Comparison of ENCODE assay signal across 20 mouse cellular contexts in the genomic region with DNA sequence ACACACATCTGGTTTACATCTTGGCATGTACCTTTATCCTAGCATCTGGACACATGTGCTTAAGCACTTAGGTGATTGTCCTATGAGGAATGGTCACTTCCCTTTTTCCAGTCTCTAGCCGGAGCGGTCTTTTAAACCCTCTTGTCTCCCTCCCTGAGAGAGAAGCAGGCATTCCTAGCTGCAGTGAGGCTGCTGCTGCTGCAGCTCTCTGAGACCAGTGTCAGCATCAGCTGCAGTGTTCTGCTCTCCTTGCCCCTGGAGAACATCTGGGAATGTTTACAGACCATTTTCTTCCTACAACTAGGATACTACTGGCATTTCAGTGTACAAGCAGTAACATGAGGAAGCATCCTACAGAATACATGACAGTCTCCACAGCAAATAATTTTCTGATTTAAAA.
DNase-seq lines count a peak whose midpoint lies in the region; ATAC-seq lines count a peak whose summit lies in the region.
"Had no signal": no experiment of that assay in that cellular context is flagged by ENCODE, and none has a peak within 500 bp of the region (broad histone marks: within the 10 kb centered on the region; RNA-seq: fewer than 3 reads in every experiment).

No protein-coding gene starts in this region.

- no peaks in the 10 kb centered on the region for H3K9me3 ChIP-seq in hindbrain, embryonic 13.5 days
- H3K9me3 ChIP-seq in hindbrain, embryonic 14.5 days (ENCODE audit: control insufficient read depth, low read length) = no peaks in the 10 kb centered on the region
- no peaks in the 10 kb centered on the region for H3K9me3 ChIP-seq in neural tube, embryonic 13.5 days
- H3K9me3 ChIP-seq in limb, embryonic 11.5 days (ENCODE audit: control insufficient read depth, low read length) = no peaks in the 10 kb centered on the region
- H3K9me3 ChIP-seq: heart, embryonic 10.5 days; limb, embryonic 13.5 days had no signal

- no peaks in the 10 kb centered on the region for H3K36me3 ChIP-seq in hindbrain, embryonic 13.5 days
- H3K36me3 ChIP-seq in hindbrain, embryonic 14.5 days (replicated peaks; ENCODE audit: control insufficient read depth, insufficient read depth) = no peaks in the 10 kb centered on the region
- H3K36me3 ChIP-seq in neural tube, embryonic 13.5 days = no peaks in the 10 kb centered on the region
- H3K36me3 ChIP-seq in limb, embryonic 11.5 days (ENCODE audit: control insufficient read depth, insufficient read depth, low read length) = no peaks in the 10 kb centered on the region
- H3K36me3 ChIP-seq: heart, embryonic 10.5 days; limb, embryonic 13.5 days had no signal

- H3K27ac ChIP-seq in hindbrain, embryonic 13.5 days = peak overlapping the region; percentile 64
- H3K27ac ChIP-seq in hindbrain, embryonic 14.5 days = no peak overlapping the region
- H3K27ac ChIP-seq in neural tube, embryonic 13.5 days (replicated peaks) = peak overlapping the region; percentile 56; the same call in 1 of the 2 replicates
- H3K27ac ChIP-seq in limb, embryonic 11.5 days (replicated peaks; ENCODE audit: low read depth, low read length) = no peak overlapping the region
- H3K27ac ChIP-seq: heart, embryonic 10.5 days; limb, embryonic 13.5 days; liver, embryonic 14.5 days had no signal

- peaks cover 10% of the 10 kb centered on the region for H3K4me1 ChIP-seq in hindbrain, embryonic 13.5 days (replicated peaks)
- H3K4me1 ChIP-seq in hindbrain, embryonic 14.5 days (replicated peaks; ENCODE audit: control insufficient read depth, insufficient read depth, low read length) = no peaks in the 10 kb centered on the region; the same call in 1 of the 2 replicates
- peaks cover 9% of the 10 kb centered on the region for H3K4me1 ChIP-seq in neural tube, embryonic 13.5 days (replicated peaks)
- H3K4me1 ChIP-seq in limb, embryonic 11.5 days (ENCODE audit: control insufficient read depth, insufficient read depth, low read length) = peaks cover 2% of the 10 kb centered on the region; the same call in 1 of the 2 replicates
- H3K4me1 ChIP-seq: heart, embryonic 10.5 days had no signal

- H3K4me3 ChIP-seq in hindbrain, embryonic 13.5 days = no peak overlapping the region
- no peak overlapping the region for H3K4me3 ChIP-seq in hindbrain, embryonic 14.5 days (replicated peaks; ENCODE audit: low read length)
- no peak overlapping the region for H3K4me3 ChIP-seq in neural tube, embryonic 13.5 days
- no peak overlapping the region for H3K4me3 ChIP-seq in limb, embryonic 11.5 days (ENCODE audit: low read depth, low read length)
- H3K4me3 ChIP-seq: heart, embryonic 10.5 days; limb, embryonic 13.5 days had no signal

- peak overlapping the region; percentile 35; the same call in 1 of the 2 replicates for H3K9ac ChIP-seq in hindbrain, embryonic 13.5 days
- H3K9ac ChIP-seq in hindbrain, embryonic 14.5 days = no peak overlapping the region
- no peak overlapping the region; the same call in 1 of the 2 replicates for H3K9ac ChIP-seq in neural tube, embryonic 13.5 days
- H3K9ac ChIP-seq in limb, embryonic 11.5 days (ENCODE audit: low read length) = no peak overlapping the region
- H3K9ac ChIP-seq: limb, embryonic 13.5 days; liver, embryonic 14.5 days; lung, embryonic 14.5 days had no signal

- ATAC-seq in hindbrain, embryonic 13.5 days (ENCODE audit: low FRiP score) = no peak
- ATAC-seq in hindbrain, embryonic 14.5 days (ENCODE audit: low FRiP score) = no peak
- ATAC-seq in neural tube, embryonic 13.5 days (ENCODE audit: low read depth) = no peak
- no peak for ATAC-seq in limb, embryonic 11.5 days (ENCODE audit: insufficient number of reproducible peaks, low FRiP score, low TSS enrichment, low read depth)
- ATAC-seq: midbrain, embryonic 16.5 days had no signal

- no peak overlapping the region for H3K4me2 ChIP-seq in hindbrain, embryonic 13.5 days
- H3K4me2 ChIP-seq in hindbrain, embryonic 14.5 days (replicated peaks) = no peak overlapping the region
- no peak overlapping the region for H3K4me2 ChIP-seq in neural tube, embryonic 13.5 days
- no peak overlapping the region for H3K4me2 ChIP-seq in limb, embryonic 11.5 days (ENCODE audit: low read depth, severe bottlenecking)
- H3K4me2 ChIP-seq: limb, embryonic 13.5 days; lung, embryonic 14.5 days had no signal

- 68% methylated on average over 2 of the region's 2 CpGs for WGBS in hindbrain, embryonic 13.5 days
- WGBS in hindbrain, embryonic 14.5 days = 73% methylated on average over 2 of the region's 2 CpGs
- 63% methylated on average over 2 of the region's 2 CpGs for WGBS in neural tube, embryonic 13.5 days
- WGBS in limb, embryonic 11.5 days = 17% methylated on average over 2 of the region's 2 CpGs

- no peaks in the 10 kb centered on the region for H3K27me3 ChIP-seq in hindbrain, embryonic 13.5 days
- H3K27me3 ChIP-seq in hindbrain, embryonic 14.5 days (ENCODE audit: control insufficient read depth, insufficient read depth, low read length) = no peaks in the 10 kb centered on the region
- H3K27me3 ChIP-seq in neural tube, embryonic 13.5 days = no peaks in the 10 kb centered on the region
- H3K27me3 ChIP-seq in limb, embryonic 11.5 days (ENCODE audit: control insufficient read depth, insufficient read depth, low read length) = no peaks in the 10 kb centered on the region
- H3K27me3 ChIP-seq: limb, embryonic 13.5 days had no signal

- DNase-seq in hindbrain, embryonic 14.5 days (ENCODE audit: low spot score) = no peak
- no peak for DNase-seq in neural tube, embryonic 10.5 days (ENCODE audit: extremely low spot score, low spot score)
- DNase-seq in limb, embryonic 11.5 days (ENCODE audit: low spot score) = peak; percentile 42
- DNase-seq in spleen, adult 18-20 months = no peak
- no peak for DNase-seq in heart, adult 9 months (ENCODE audit: low spot score in 2 of 2)
- DNase-seq in right cerebral cortex, postnatal 25 days = no peak
- DNase-seq: adrenal gland, postnatal 25 days; cerebellum, adult 11-12 months; cerebellum, postnatal 10 days; heart, postnatal 4 days; kidney, adult 2 months; kidney, postnatal 10 days; lung, embryonic 14.5 days; thymus, postnatal 14 days had no signal

Comparison
In these comparisons a context has a peak if more than half of its experiments do, and no peak if none do; other contexts are left out.
1. H3K27ac ChIP-seq: peak in hindbrain, embryonic 13.5 days (single experiment) and neural tube, embryonic 13.5 days (single experiment); none in hindbrain, embryonic 14.5 days (single experiment) and limb, embryonic 11.5 days (single experiment).